13 mouse cellular contexts compared by ENCODE assay signal in genomic region chr1:84622978-84623554, GRCm38 (mm10).
DNase-seq lines count a peak whose midpoint lies in the region; ATAC-seq and TF ChIP-seq lines count a peak whose summit lies in the region.
"Had no signal": no experiment of that assay in that cellular context is flagged by ENCODE, and none has a peak within 500 bp of the region (broad histone marks: within the 10 kb centered on the region; RNA-seq: fewer than 3 reads in every experiment).

No protein-coding gene starts in this region.

- no peak overlapping the region for H3K4me2 ChIP-seq in intestine, postnatal 0 days (replicated peaks; ENCODE audit: low read depth)
- no peak overlapping the region for H3K4me2 ChIP-seq in intestine, embryonic 15.5 days (replicated peaks)
- H3K4me2 ChIP-seq in forebrain, postnatal 0 days (ENCODE audit: low read depth): no peak overlapping the region
- peak overlapping the region; percentile 5; the same call in 1 of the 2 replicates for H3K4me2 ChIP-seq in neural tube, embryonic 13.5 days
- H3K4me2 ChIP-seq: heart, embryonic 13.5 days had no signal

- H3K4me3 ChIP-seq in intestine, postnatal 0 days (ENCODE audit: low read depth, low read length): no peak overlapping the region
- no peak overlapping the region for H3K4me3 ChIP-seq in intestine, embryonic 15.5 days (replicated peaks)
- no peak overlapping the region for H3K4me3 ChIP-seq in forebrain, postnatal 0 days (ENCODE audit: low read depth, low read length)
- H3K4me3 ChIP-seq in neural tube, embryonic 13.5 days: no peak overlapping the region
- H3K4me3 ChIP-seq: erythroblast, embryonic 14.5 days; heart, embryonic 13.5 days had no signal

- H3K4me1 ChIP-seq in intestine, postnatal 0 days (replicated peaks; ENCODE audit: control insufficient read depth, insufficient read depth, low read length): no peaks in the 10 kb centered on the region
- H3K4me1 ChIP-seq in intestine, embryonic 15.5 days (replicated peaks): no peaks in the 10 kb centered on the region
- peaks cover 8% of the 10 kb centered on the region for H3K4me1 ChIP-seq in forebrain, postnatal 0 days (ENCODE audit: insufficient read depth)
- peaks cover 60% of the 10 kb centered on the region for H3K4me1 ChIP-seq in neural tube, embryonic 13.5 days (replicated peaks)

- DNase-seq in forebrain, postnatal 0 days: no peak
- no peak for DNase-seq in lung, postnatal 10 days
- no peak for DNase-seq in layer of hippocampus, adult 8-10 months (ENCODE audit: low spot score in 2 of 2)
- DNase-seq: adrenal gland, postnatal 36 days; kidney, postnatal 14 days had no signal

- ATAC-seq in intestine, postnatal 0 days: no peak
- no peak for ATAC-seq in intestine, embryonic 15.5 days
- ATAC-seq in common myeloid progenitor, adult 5-6 weeks (replicated peaks; ENCODE audit: low read depth, poor library complexity, severe bottlenecking): 0 out of 2 replicates have a peak, but pooled peaks have one; percentile 25
- ATAC-seq in forebrain, postnatal 0 days: no peak
- ATAC-seq in neural tube, embryonic 13.5 days (ENCODE audit: low read depth): peak; percentile 23
- no peak for ATAC-seq in granulocyte monocyte progenitor cell, adult 5-6 weeks (replicated peaks; ENCODE audit: poor library complexity, severe bottlenecking)

- no peaks in the 10 kb centered on the region for H3K36me3 ChIP-seq in intestine, postnatal 0 days (ENCODE audit: control insufficient read depth, insufficient read depth)
- H3K36me3 ChIP-seq in intestine, embryonic 15.5 days: no peaks in the 10 kb centered on the region
- H3K36me3 ChIP-seq in forebrain, postnatal 0 days (ENCODE audit: insufficient read depth): no peaks in the 10 kb centered on the region
- no peaks in the 10 kb centered on the region for H3K36me3 ChIP-seq in neural tube, embryonic 13.5 days
- H3K36me3 ChIP-seq: heart, embryonic 13.5 days had no signal

- H3K9ac ChIP-seq in intestine, postnatal 0 days (ENCODE audit: low read depth, low read length): no peak overlapping the region
- H3K9ac ChIP-seq in intestine, embryonic 15.5 days: no peak overlapping the region
- no peak overlapping the region for H3K9ac ChIP-seq in forebrain, postnatal 0 days
- H3K9ac ChIP-seq in neural tube, embryonic 13.5 days: no peak overlapping the region
- H3K9ac ChIP-seq: heart, embryonic 13.5 days; liver, embryonic 14.5 days had no signal

- H3K9me3 ChIP-seq in intestine, postnatal 0 days (ENCODE audit: control insufficient read depth): no peaks in the 10 kb centered on the region
- H3K9me3 ChIP-seq in intestine, embryonic 15.5 days: no peaks in the 10 kb centered on the region
- no peaks in the 10 kb centered on the region for H3K9me3 ChIP-seq in forebrain, postnatal 0 days (ENCODE audit: low read length)
- H3K9me3 ChIP-seq in neural tube, embryonic 13.5 days: no peaks in the 10 kb centered on the region
- H3K9me3 ChIP-seq: heart, embryonic 13.5 days had no signal

- peak; percentile 27; the same call in 1 of the 2 replicates for TF ChIP-seq CTCF in intestine, postnatal 0 days (IDR thresholded peaks at IDR 0.05; ENCODE audit: low read depth)
- peak; percentile 31 for TF ChIP-seq CTCF in forebrain, postnatal 0 days (IDR thresholded peaks at IDR 0.05; ENCODE audit: low read depth)

- WGBS in intestine, postnatal 0 days: 26% methylated on average over 12 of the region's 12 CpGs
- WGBS in intestine, embryonic 15.5 days: 25% methylated on average over 11 of the region's 12 CpGs
- 29% methylated on average over 12 of the region's 12 CpGs for WGBS in forebrain, postnatal 0 days
- 31% methylated on average over 11 of the region's 12 CpGs for WGBS in neural tube, embryonic 13.5 days

- no peak overlapping the region for H3K27ac ChIP-seq in intestine, postnatal 0 days (ENCODE audit: low read depth, low read length)
- H3K27ac ChIP-seq in intestine, embryonic 15.5 days: no peak overlapping the region
- H3K27ac ChIP-seq in forebrain, postnatal 0 days (ENCODE audit: low read depth, low read length): no peak overlapping the region
- peak overlapping the region; percentile 23 for H3K27ac ChIP-seq in neural tube, embryonic 13.5 days (replicated peaks)
- H3K27ac ChIP-seq: heart, embryonic 13.5 days; liver, embryonic 14.5 days had no signal

- H3K27me3 ChIP-seq in intestine, postnatal 0 days (replicated peaks; ENCODE audit: control insufficient read depth, insufficient read depth, low read length): no peaks in the 10 kb centered on the region
- H3K27me3 ChIP-seq in intestine, embryonic 15.5 days (replicated peaks): no peaks in the 10 kb centered on the region
- H3K27me3 ChIP-seq in forebrain, postnatal 0 days (ENCODE audit: insufficient read depth, low read length): no peaks in the 10 kb centered on the region
- H3K27me3 ChIP-seq in neural tube, embryonic 13.5 days: no peaks in the 10 kb centered on the region
- H3K27me3 ChIP-seq: heart, embryonic 13.5 days had no signal

Comparison
In these comparisons a context has a peak if more than half of its experiments do, and no peak if none do; other contexts are left out.
1. ATAC-seq: peak in common myeloid progenitor, adult 5-6 weeks (single experiment) and neural tube, embryonic 13.5 days (single experiment); none in intestine, postnatal 0 days (single experiment), intestine, embryonic 15.5 days (single experiment), forebrain, postnatal 0 days (single experiment) and granulocyte monocyte progenitor cell, adult 5-6 weeks (single experiment).